Mouse (Mus musculus): ENCODE data around the gene Gna13.

DNA sequence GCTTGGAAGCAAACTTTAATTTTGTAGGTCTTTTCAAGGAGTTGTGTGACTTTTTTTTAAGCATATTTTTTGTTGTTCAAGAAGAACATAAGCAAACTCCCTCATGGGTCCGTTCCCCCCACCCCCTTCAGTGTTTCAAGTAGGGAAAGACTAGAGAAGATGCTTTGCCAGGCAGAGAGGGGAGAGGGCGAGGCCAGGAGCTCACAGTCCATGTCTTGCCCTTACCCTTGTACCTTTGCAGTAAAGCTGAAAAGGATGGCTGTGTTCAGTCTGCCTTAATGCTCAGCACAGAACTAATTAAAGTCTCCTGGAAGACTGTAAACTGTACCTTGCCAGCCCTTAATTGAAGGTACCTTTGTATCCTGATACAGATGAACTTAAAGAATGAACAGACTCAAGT is 1.7 kb downstream of the Gna13 start:
- TF ChIP-seq USF1 (IDR thresholded peaks at IDR 0.05; ENCODE audit: low read depth) (no peak), MYOD1 (IDR thresholded peaks at IDR 0.05; ENCODE audit: control insufficient read depth in 1 of 3, insufficient read length in 2 of 3, low read depth in 2 of 3) (no peak), POLR2AphosphoS2 (IDR thresholded peaks at IDR 0.05; ENCODE audit: insufficient read length, low read depth) (no peak), POLR2A (IDR thresholded peaks at IDR 0.05; ENCODE audit: insufficient read length, low read depth) (no peak), CEBPB (IDR thresholded peaks at IDR 0.05; ENCODE audit: insufficient read depth, poor library complexity, severe bottlenecking) (no peak), TCF12 (IDR thresholded peaks at IDR 0.05; ENCODE audit: insufficient read depth, poor library complexity, severe bottlenecking) (no peak), MAX (IDR thresholded peaks at IDR 0.05; ENCODE audit: low read depth) (no peak)
